Mouse (Mus musculus) E14TG2a.4 (cell line): ENCODE data around the gene Rab3d.

Source experiments
- CTCF ChIP-seq: conservative IDR thresholded peaks from 2 replicates; pipeline ENCODE4 v1.5.1; 2014; ENCODE audit warnings: low read length
- POU5F1 ChIP-seq: IDR thresholded peaks from 2 replicates; pipeline ENCODE4 v1.6.1; 2014; ENCODE audit warnings: low read length, borderline replicate concordance

- TF ChIP-seq CTCF (no peak), POU5F1 (no peak)
Measured at GRCm38 (mm10) chr9:21889229-21889628, 28.8 kb downstream of the Rab3d start.
